27 mouse cellular contexts compared by ENCODE assay signal in the genomic region with DNA sequence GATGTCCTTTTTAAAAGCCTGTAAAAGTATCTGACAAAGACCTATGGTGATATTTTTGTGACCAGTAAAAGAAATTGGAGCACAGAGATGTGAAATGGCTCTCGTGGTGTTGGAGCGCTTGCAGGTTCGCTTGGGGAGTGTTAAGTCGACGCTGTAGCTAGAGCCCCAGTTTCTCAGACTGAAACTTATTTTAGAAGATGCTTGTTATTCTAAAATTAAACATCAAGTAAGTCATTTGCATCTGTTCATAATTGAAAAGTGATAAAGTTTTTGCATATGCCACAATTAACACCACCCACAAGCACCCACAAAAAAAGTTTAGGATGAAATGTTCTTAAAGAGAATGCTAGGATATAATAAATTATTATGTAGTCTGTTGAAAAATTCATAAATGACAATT. TPM values are rescaled to one million over a fixed set of nuclear protein-coding genes. Genes with fewer than 3 reads are reported as not detected.
A peak's percentile ranks its signal among the peaks of the same experiment; 100 is the strongest.
DNase-seq lines count a peak whose midpoint lies in the region; ATAC-seq and TF ChIP-seq lines count a peak whose summit lies in the region.
"Had no signal": no experiment of that assay in that cellular context is flagged by ENCODE, and none has a peak within 500 bp of the region (broad histone marks: within the 10 kb centered on the region; RNA-seq: fewer than 3 reads in every experiment).

No protein-coding gene starts in this region.

- TF ChIP-seq CTCF in layer of hippocampus, adult 2 months (conservative IDR thresholded peaks at IDR 0.05): no peak
- no peak for TF ChIP-seq CTCF in MEL (IDR thresholded peaks at IDR 0.05 in 2 of 3, conservative IDR thresholded peaks at IDR 0.05 in 1 of 3; ENCODE audit: control insufficient read depth in 1 of 3, insufficient read depth in 1 of 3, low read depth in 2 of 3, low read length in 3 of 3, poor library complexity in 1 of 3, severe bottlenecking in 1 of 3)

- DNase-seq in layer of hippocampus, adult 2 months (ENCODE audit: low spot score in 2 of 2): no peak
- no peak for DNase-seq in layer of hippocampus, adult 11-12 months (ENCODE audit: low spot score)
- DNase-seq in right cerebral cortex, adult 18-20 months: peak; percentile 53
- no peak for DNase-seq in right cerebral cortex, postnatal 4 days
- no peak for DNase-seq in MEL (ENCODE audit: low read depth, low spot score)
- no peak for DNase-seq in liver, embryonic 11.5 days (ENCODE audit: low spot score)
- DNase-seq: adrenal gland, adult 2 months; adrenal gland, postnatal 10 days; adrenal gland, postnatal 25 days; B cell, adult 2 months; cerebellum, adult 11 months; cerebellum, adult 18-20 months; cerebellum, adult 8-10 months; cerebellum, postnatal 14 days; cerebellum, postnatal 36 days; embryo, embryonic 11 days had no signal

- peak overlapping the region; percentile 14; the same call in 1 of the 2 replicates for H3K4me3 ChIP-seq in layer of hippocampus, adult 2 months
- no peak overlapping the region for H3K4me3 ChIP-seq in MEL (ENCODE audit: control insufficient read depth in 1 of 2, insufficient read depth in 1 of 2, low read depth in 2 of 2, low read length in 2 of 2)
- H3K4me3 ChIP-seq in liver, embryonic 11.5 days (ENCODE audit: low read depth, low read length): no peak overlapping the region
- H3K4me3 ChIP-seq: embryonic facial prominence, embryonic 13.5 days; embryonic facial prominence, embryonic 15.5 days; erythroblast, embryonic 14.5 days; forebrain, embryonic 10.5 days; forebrain, embryonic 12.5 days had no signal

- ATAC-seq in liver, embryonic 11.5 days (replicated peaks; ENCODE audit: low FRiP score): no peak
- ATAC-seq in megakaryocyte progenitor cell, adult 5-6 weeks (replicated peaks; ENCODE audit: poor library complexity): no peak
- ATAC-seq: CD4-positive, CD25-positive, alpha-beta regulatory T cell, adult 4 months; forebrain, embryonic 14.5 days; forebrain, embryonic 16.5 days had no signal

- no peaks in the 10 kb centered on the region for H3K9me3 ChIP-seq in MEL (replicated peaks; ENCODE audit: insufficient read depth, low read length)
- no peaks in the 10 kb centered on the region for H3K9me3 ChIP-seq in liver, embryonic 11.5 days (ENCODE audit: control insufficient read depth, low read length)
- H3K9me3 ChIP-seq: embryonic facial prominence, embryonic 13.5 days; embryonic facial prominence, embryonic 15.5 days; forebrain, embryonic 10.5 days; forebrain, embryonic 12.5 days had no signal

- H3K79me2 ChIP-seq in MEL (ENCODE audit: control insufficient read depth, insufficient read depth, low read length, poor library complexity): peaks cover 65% of the 10 kb centered on the region

- no peak for TF ChIP-seq EP300 in MEL (IDR thresholded peaks at IDR 0.05; ENCODE audit: low read depth in 1 of 2, low read length in 2 of 2)

- peaks cover 35 to 73% of the 10 kb centered on the region in 2 experiments for H3K4me1 ChIP-seq in MEL (ENCODE audit: control insufficient read depth in 1 of 2, insufficient read depth in 2 of 2, low read length in 2 of 2)
- H3K4me1 ChIP-seq in liver, embryonic 11.5 days (replicated peaks; ENCODE audit: control insufficient read depth, insufficient read depth, low read length): peaks cover 16% of the 10 kb centered on the region

- 92% methylated on average over 5 of the region's 5 CpGs for WGBS in liver, embryonic 11.5 days

- no peak overlapping the region for H3K9ac ChIP-seq in MEL (ENCODE audit: control insufficient read depth, low read depth, low read length, poor library complexity, severe bottlenecking)
- H3K9ac ChIP-seq in liver, embryonic 11.5 days (ENCODE audit: low read depth, low read length): no peak overlapping the region
- H3K9ac ChIP-seq: embryonic facial prominence, embryonic 13.5 days; embryonic facial prominence, embryonic 15.5 days; forebrain, embryonic 12.5 days had no signal

- H3K4me2 ChIP-seq in liver, embryonic 11.5 days: no peak overlapping the region
- H3K4me2 ChIP-seq: embryonic facial prominence, embryonic 13.5 days; embryonic facial prominence, embryonic 15.5 days; forebrain, embryonic 12.5 days had no signal

- H3K36me3 ChIP-seq in MEL (ENCODE audit: control insufficient read depth in 1 of 2, insufficient read depth in 2 of 2, low read length in 2 of 2): peaks cover 0 to 63% of the 10 kb centered on the region in 2 experiments; a peak in 2 of 4 replicates
- H3K36me3 ChIP-seq in liver, embryonic 11.5 days (ENCODE audit: control insufficient read depth, insufficient read depth, low read length): no peaks in the 10 kb centered on the region
- H3K36me3 ChIP-seq: embryonic facial prominence, embryonic 13.5 days; embryonic facial prominence, embryonic 15.5 days; forebrain, embryonic 10.5 days; forebrain, embryonic 12.5 days; G1E had no signal

- TF ChIP-seq RAD21 in MEL (IDR thresholded peaks at IDR 0.05; ENCODE audit: low read depth, low read length): no peak

- H3K27ac ChIP-seq in layer of hippocampus, adult 2 months: peak overlapping the region; percentile 97
- H3K27ac ChIP-seq in MEL (ENCODE audit: control insufficient read depth, low read depth, low read length): peak overlapping the region; percentile 6; the same call in 1 of the 2 replicates
- H3K27ac ChIP-seq in liver, embryonic 11.5 days (ENCODE audit: low read depth, low read length): no peak overlapping the region
- H3K27ac ChIP-seq: embryonic facial prominence, embryonic 13.5 days; embryonic facial prominence, embryonic 15.5 days; forebrain, embryonic 10.5 days; forebrain, embryonic 12.5 days had no signal

- TF ChIP-seq POLR2A in MEL (IDR thresholded peaks at IDR 0.05; ENCODE audit: control insufficient read depth in 1 of 2, insufficient read depth in 1 of 2, low read depth in 1 of 2, low read length in 2 of 2, poor library complexity in 1 of 2): no peak

- no peaks in the 10 kb centered on the region for H3K27me3 ChIP-seq in MEL (ENCODE audit: control insufficient read depth in 1 of 2, insufficient read depth in 2 of 2, low read length in 2 of 2)
- H3K27me3 ChIP-seq in liver, embryonic 11.5 days (replicated peaks; ENCODE audit: control insufficient read depth, insufficient read depth, low read length): no peaks in the 10 kb centered on the region; the same call in 1 of the 2 replicates
- H3K27me3 ChIP-seq: CH12.LX; embryonic facial prominence, embryonic 13.5 days; embryonic facial prominence, embryonic 15.5 days; forebrain, embryonic 12.5 days had no signal

TF ChIP-seq in MEL, 35 proteins besides CTCF, POLR2A, EP300 and RAD21:
- TF ChIP-seq TAL1 (IDR thresholded peaks at IDR 0.05; ENCODE audit: low read length): no peak
- TF ChIP-seq E2F4 (IDR thresholded peaks at IDR 0.05; ENCODE audit: borderline replicate concordance, low read depth, low read length): no peak
- TF ChIP-seq POLR2AphosphoS2 (IDR thresholded peaks at IDR 0.05; ENCODE audit: low read length): no peak
- TF ChIP-seq KAT2A (conservative IDR thresholded peaks at IDR 0.05; ENCODE audit: low read depth, low read length): no peak
- no peak for TF ChIP-seq ZNF384 (IDR thresholded peaks at IDR 0.05; ENCODE audit: low read depth, low read length)
- no peak for TF ChIP-seq GABPA (IDR thresholded peaks at IDR 0.05; ENCODE audit: low read depth, low read length)
- no peak for TF ChIP-seq BHLHE40 (IDR thresholded peaks at IDR 0.05; ENCODE audit: borderline replicate concordance, low read depth, low read length)
- no peak for TF ChIP-seq UBTF (IDR thresholded peaks at IDR 0.05; ENCODE audit: borderline replicate concordance, insufficient read depth, low read depth, low read length)
- TF ChIP-seq MAZ (IDR thresholded peaks at IDR 0.05; ENCODE audit: low read depth, low read length): no peak
- no peak for TF ChIP-seq SIN3A (IDR thresholded peaks at IDR 0.05; ENCODE audit: low read length)
- TF ChIP-seq TBP (IDR thresholded peaks at IDR 0.05; ENCODE audit: low read depth, low read length): no peak
- no peak for TF ChIP-seq POLR2AphosphoS5 (IDR thresholded peaks at IDR 0.05; ENCODE audit: borderline replicate concordance, low read depth, low read length)
- TF ChIP-seq MYC (IDR thresholded peaks at IDR 0.05; ENCODE audit: low read depth, low read length): no peak
- no peak for TF ChIP-seq ZKSCAN1 (IDR thresholded peaks at IDR 0.05; ENCODE audit: low read depth, low read length)
- no peak for TF ChIP-seq NRF1 (IDR thresholded peaks at IDR 0.05; ENCODE audit: insufficient read depth, low read depth, low read length, poor library complexity, severe bottlenecking)
- no peak for TF ChIP-seq CHD1 (IDR thresholded peaks at IDR 0.05; ENCODE audit: low read depth, low read length)
- no peak for TF ChIP-seq USF2 (IDR thresholded peaks at IDR 0.05; ENCODE audit: borderline replicate concordance in 1 of 2, insufficient read depth in 1 of 2, low read depth in 1 of 2, low read length in 2 of 2)
- no peak for TF ChIP-seq MAX (IDR thresholded peaks at IDR 0.05; ENCODE audit: low read length)
- no peak for TF ChIP-seq JUND (IDR thresholded peaks at IDR 0.05; ENCODE audit: low read depth, low read length)

RNA-seq across cellular contexts. Expression of a gene that starts 6.0 kb away (rescaled TPM):
- total RNA-seq in layer of hippocampus, adult 2 months (2021): 100 to 1,000 TPM; 199 to 202 TPM
- total RNA-seq in MEL (2012; rRNA removed): 28.1 and 28.8 TPM in 2 replicates
- 10 to 100 TPM in 1 of 2 experiments, not detected in 1; 35.1 TPM for polyA plus RNA-seq in MEL (2012; ENCODE audit: insufficient read depth in 1 of 2, insufficient read length in 2 of 2, low read depth in 1 of 2, low replicate concordance in 2 of 2, missing spikeins in 1 of 2)
- polyA plus RNA-seq in liver, embryonic 11.5 days (2014; fragmentation: Nextera tagmentation; extraction: Ambion mirVana): 12.5 and 13.3 TPM in 2 replicates
- 26.5 and 33.7 TPM in 2 replicates for total RNA-seq in megakaryocyte progenitor cell, adult 5-6 weeks (2015)
- total RNA-seq in megakaryocyte progenitor cell, adult 5-6 weeks (2017): 39.0 and 40.5 TPM in 2 replicates
- polyA plus RNA-seq: G1E had no signal
